Mouse (Mus musculus) heart, postnatal 4 days (tissue): ENCODE data around the gene Akirin2. TPM values are rescaled to one million over a fixed set of nuclear protein-coding genes. Genes with fewer than 3 reads are reported as not detected.
"Not testable (repeated sequence)": the region's sequence is repeated elsewhere in the genome, so short reads cannot be mapped to it uniquely, and the experiment has no call there.

Source experiments
- DNase-seq: peaks from one replicate; pipeline ENCODE4 v3.0.0; 2021
- total RNA-seq, 2 experiments: library from RNA; stranded (reverse); gene quantifications; 2 replicates each; pipeline ENCODE4 v1.2.3; 2021

Gene Akirin2
- total RNA-seq, result 10 to 100 TPM; 62.5 to 64.4 TPM

DNA sequence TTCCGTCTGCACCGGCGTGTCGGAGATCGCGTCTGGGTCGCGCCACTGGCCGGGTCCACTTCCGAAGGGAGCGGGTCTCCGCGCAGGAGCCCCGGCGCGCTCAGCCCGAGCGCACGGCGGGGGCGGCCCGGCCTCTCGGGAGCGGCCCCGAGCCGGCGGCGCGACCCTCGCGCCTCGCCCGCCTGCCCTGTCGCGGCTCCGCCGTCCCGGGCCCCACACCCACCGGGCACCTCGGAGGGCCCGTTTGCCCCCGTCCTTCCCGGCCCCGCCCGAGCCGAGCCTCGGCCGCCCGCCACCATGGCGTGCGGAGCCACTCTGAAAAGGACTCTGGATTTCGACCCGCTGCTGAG, at the start of gene Akirin2:
Gene Akirin2, plus strand, starts transcription at position 190 of the 350 bp plus-strand sequence.
- no peak for DNase-seq

DNA sequence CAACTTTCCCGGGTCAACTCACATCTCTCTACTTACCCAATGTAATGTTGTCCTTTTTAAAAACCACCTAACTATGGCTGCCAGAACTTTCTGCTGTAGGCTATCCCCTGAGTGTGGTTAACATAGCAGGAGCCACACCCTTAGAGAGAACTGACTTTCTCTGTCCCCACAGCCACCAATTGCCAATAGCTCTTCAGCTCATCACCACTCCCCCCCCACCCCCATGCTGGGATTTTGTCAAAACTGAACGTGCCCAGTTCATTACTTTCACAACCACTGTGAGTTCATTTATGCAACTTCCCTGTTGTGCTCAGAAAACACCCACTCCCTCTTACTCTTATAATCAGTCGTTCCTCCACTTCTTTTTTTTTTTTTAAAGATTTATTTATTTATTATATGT, 40.4 kb upstream of the Akirin2 start:
- no peak for DNase-seq

DNA sequence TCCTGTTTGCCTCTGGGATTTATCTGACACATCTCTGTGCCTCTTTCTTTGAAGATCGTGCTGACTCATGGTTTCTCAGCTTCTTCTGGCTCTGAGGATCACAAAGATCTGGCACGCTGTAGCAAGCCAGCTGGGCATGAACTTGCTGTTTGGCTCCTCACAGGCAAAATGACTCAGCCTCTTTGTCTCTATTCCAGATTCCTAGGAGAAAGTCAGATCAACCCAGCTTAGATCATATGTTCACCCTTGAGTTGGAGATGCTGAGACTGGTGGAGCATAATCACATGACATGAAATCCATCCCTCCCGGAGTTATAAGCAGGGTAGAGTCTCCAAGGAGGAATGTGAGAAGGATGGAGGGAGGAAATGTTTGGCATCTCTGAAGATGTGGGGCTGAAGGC, 27.9 kb upstream of the Akirin2 start:
- DNase-seq, result peak; percentile 12

DNA sequence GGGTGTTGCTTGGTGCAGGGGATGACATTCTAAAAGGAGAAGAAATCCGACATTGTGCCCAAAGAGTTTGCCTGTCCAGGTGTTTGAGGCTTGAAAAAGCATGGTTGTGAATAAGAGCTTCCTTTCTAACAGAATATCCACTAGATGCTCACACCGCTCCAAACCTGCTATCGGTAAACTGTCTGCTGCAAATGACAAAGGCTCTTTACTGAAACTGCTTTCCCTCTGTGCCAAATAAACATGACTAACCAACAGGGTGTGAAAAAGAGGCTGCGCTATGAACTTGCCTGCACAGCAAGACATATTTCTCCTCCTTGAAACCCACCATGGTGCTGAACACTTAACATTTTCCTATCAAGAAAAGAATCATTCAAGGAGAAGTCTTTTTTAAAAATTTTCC, 27.2 kb upstream of the Akirin2 start:
- DNase-seq, result no peak

DNA sequence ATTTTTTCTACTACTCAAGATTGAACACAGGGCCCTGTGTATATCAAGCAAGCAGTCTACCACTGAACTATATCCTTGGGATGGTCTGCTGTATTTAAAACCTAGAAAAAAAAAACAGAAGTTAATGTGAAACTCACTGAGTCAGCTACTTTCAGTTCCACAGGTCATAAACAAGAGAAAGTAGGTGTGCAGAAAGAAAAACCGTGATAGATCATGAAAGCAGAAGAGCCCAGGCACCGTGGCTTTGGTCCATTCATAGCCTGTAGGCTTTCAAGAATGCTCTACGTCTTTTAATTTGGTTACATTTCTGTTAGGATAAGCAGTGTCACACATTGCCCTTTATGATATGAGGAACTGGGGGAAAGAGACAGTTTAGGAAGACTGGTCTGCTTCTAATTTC, 24.0 kb upstream of the Akirin2 start:
- DNase-seq, result no peak

DNA sequence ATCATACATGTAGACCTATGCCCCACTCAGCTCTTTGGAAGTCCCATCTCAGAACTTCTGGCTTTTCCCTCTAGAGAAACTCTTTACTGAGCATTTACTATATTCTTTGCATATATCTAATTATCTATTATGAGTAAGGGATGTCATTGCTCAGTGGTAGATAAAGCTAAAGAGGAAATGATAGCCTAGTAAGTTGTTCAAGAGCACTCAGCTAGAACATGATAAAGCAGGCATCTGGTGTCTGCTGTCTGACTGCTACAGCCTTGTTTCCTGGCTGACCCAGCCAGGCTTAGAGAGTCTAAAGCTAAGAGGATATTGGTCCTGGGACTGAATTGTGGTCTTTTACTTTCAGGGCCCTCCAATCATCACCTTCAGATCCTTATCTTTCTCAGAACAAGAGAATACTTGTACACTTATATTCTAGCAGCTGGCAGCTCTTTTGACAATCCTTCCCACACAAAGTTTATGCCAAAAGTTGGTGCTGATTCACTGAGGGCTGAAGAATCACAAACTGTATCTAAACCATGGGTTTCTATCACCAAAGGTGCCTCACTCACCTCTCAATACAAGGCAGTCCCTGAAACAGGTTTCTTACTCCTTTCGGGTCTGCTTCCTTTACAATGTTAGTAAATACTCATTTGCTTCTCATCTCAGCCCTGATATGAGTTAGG, 22.2 kb upstream of the Akirin2 start:
- DNase-seq, result no peak

DNA sequence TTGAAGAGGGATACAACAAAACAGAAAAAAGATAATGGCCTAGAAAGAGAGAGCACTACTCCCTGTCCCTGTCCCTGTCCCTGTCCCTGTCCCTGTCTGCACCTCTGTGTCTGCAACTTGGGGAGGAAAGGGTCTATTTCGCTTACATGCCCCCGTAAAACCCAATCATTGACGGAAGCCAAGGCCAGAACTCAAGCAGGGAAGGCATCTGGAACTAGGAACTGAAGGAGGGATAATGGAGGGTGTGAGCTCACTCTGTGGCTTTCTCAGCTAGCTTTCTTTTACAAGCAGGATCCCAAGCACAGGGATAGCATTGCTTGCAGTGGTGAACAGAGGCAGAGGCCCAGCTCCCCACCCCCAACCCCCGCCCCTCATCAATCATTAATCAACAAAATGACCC, 21.4 kb upstream of the Akirin2 start:
- DNase-seq, result no peak

DNA sequence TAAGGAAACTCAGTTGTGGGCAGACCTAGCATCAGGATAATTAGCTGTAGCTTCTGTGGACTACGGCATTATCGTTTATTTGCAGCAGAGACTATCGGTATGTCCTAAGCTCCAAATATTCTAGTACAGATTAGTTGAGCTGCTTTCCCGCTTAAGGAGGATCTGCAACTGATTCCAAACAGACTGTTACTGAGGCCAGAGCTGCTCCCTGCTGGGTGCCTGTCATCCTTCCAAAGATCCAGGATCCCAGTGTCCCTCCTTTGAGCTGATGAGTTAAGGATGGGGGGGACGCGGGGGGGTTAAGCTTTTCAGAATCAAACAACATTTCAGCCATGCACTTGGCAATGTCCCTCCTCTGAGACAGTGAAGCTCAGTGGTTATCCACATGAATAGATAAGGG, 20.8 kb upstream of the Akirin2 start:
- DNase-seq, result no peak

DNA sequence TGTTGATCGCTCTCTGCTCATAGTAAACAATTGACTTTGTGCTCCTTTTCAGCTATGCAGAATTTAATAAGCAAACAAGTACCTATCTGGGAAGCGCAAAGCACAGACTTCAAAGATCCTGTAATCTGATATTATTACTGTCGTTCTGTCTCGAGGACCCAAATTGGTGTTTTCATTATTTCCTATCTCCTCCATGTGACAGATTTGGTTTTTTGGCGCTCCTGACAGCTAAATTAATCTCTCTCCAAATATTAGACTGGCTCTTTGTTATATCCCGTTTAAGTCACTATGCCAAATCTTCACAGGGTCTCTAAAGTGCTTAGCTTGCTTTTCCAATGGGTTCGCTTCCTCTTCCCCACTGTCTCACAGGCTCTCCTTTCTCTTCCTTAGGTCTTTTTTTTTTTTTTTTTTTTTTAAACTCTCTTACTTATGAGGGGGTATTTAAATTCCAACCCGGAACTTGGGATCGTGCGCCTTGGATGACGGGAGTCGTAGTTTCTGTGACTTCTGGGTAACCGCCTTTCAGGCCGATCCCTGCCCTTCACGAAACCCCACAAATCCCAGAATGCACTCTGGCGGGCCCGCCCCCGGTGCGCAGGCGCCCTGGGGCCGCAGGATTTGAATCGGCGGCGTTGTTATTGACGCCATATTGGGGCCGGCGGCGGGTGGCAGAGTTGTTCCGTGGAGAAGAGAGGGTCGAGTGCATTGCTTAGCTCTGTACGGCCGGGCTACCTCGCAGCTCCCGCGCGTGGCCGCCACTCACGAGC, 573 bp upstream of the Akirin2 start:
- DNase-seq, result peak; percentile 96

DNA sequence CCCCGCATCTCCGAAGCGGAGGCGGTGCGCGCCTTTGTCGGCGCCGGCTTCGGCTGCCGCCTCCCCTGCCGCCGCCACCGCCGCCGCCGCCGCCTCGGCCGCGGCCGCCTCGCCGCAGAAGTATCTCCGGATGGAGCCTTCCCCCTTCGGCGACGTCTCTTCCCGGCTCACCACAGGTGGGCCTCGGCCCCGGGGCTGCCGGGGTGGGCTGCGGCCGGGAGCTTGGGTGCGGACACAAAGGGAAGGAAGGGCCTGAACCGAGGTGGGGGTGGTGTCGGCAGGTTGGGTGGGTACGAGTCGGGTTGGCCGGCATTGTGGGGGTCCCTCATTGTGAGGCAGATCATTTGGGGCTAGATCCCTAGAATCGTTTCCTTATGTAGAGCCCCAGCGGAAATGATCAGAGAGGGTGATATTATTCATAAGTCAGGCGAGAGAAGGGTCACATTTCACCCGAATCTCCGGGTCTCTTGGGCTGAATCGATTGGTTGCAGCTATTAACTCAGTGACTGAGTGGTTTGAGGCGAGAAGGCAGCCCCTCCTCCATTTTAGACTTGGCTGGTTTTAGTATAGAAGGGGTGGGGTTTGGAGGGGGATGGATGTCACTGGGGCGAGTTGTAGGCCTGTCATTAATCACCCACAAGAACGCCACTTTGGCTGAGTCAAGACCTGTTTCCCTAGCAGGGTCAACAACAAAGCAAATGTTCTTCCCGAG, 517 bp downstream of the Akirin2 start:
- DNase-seq, result peak; percentile 68

DNA sequence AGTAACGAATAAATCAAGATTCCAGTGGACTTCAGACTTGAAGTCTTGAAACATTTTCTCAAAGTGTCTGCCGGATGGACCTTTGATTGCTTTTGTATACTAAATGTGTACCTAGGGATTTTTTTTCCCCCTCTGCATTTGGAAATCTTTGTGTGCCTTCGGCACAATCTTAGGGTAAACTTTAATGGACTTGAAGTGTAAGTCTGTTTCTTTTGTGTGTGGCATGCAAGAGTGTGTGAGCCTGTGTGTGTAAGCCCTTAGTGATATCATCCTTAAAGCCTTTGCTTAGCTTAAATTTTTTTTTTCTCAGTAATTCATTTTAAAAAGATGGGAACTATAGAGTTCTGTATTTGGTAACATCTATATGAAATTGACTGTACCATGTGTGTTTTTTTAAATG, 1.2 kb downstream of the Akirin2 start:
- DNase-seq, result no peak

DNA sequence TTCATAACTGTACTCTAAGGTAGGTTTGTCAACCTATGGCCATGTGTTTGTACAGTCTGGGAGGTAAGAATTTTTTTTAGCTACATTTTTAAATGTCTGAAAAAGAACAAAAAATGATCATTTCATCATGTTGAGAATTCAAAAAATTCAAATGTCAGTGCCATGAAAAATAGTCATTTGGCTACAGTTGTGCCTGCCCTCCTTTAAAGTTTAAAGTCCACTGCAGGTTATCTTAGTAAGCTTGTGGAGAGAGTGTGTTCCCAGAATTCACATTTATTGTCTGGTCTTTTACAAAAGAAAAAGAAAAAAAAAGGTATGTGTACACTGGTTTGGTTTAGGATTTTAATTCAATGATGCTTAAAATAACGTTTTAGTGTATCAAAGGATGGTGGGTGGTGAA, 3.9 kb downstream of the Akirin2 start:
- DNase-seq, result no peak

DNA sequence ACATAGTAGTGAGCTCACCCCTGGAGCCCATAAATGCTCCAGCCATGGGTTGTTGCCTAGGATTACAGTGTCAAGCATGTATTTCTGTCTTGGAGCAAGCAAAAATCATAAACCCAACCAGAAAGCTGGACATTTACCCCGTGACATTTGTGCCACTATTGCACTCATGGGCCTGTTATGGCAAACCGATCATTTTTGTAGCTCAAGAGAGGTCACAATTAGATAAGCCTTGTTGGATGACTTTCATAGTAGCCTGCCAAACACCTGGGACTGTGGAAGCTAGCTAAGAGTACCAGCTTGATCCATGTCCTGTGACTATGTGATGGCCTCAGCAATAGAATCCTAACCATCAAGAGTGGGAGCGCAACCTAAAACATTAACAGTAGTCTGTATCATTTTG, 4.9 kb downstream of the Akirin2 start:
- no peak for DNase-seq

DNA sequence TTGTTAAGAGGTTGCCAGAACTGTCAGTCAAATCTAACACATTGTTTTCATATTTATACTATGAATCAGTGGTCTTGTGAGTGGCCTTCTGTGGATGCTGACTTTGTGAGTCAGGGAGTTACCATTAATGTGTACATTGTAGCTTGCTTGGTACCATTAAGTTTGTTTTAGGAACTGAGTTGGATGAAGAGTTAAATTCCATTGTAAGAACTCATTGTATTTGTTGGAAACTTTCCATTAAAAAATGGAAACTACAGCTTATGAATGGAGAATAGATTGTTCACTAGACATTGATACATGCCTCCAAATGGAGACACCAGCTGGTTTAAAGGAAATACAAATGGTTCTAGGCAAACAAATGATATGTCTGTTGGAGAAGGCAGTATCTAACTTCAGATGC, 5.4 kb downstream of the Akirin2 start:
- no peak for DNase-seq

DNA sequence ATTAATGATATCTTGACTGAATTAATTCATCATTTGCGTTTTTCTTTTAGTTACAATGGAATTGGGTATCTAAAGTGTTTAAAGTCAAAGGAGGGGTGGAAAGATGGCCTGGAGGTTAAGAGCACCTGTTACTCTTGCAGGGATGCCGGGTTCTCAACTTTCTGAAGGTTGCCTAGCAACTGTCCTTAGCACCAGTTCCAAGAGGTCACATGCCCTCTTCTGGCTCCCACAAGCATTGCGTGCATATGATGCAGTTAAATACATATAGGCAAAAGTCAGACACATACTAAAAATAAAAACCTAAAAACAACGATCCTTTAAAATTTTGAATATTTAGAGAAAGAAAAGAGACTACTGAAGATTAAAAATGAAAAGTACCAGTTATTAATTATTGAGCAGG, 10.2 kb downstream of the Akirin2 start:
- peak; percentile 41 for DNase-seq

DNA sequence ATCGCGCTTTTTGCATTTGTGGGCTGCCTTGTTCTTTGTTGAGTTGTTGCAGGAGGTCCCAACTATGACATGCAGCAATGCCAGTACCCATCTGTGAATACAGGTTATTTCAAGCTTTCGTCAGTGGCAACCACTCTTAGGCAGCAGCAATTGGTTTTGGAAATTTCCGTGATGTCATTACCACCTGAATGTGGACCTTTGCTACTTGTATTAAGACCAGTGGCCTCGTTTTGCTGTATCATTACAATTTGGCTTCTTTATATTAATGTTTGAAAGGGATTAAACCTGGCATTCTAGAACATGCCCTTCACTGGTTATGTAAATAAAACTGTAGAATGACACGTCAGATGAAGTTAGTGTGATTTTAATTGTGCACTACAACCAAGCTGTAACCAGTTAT, 15.5 kb downstream of the Akirin2 start:
- no peak for DNase-seq

DNA sequence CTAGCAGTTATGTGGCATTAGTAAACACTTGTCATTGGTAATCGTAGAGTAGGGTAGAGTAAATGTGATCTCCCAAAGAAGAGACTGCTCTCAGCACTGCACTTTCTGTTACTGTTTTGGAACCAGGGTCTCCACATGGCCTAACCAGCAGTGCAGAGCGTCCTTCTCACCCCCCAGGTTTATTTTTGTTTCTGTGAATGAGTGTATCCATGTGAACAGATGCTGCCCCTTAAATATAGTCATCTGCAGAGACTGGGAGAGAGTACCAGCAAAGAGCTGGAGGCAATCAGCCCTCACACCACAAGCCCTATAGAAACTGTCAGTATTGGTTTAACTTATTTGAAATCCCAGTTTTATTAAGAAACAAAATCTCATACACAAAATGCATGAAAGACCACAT, 22.1 kb downstream of the Akirin2 start:
- DNase-seq, result no peak

DNA sequence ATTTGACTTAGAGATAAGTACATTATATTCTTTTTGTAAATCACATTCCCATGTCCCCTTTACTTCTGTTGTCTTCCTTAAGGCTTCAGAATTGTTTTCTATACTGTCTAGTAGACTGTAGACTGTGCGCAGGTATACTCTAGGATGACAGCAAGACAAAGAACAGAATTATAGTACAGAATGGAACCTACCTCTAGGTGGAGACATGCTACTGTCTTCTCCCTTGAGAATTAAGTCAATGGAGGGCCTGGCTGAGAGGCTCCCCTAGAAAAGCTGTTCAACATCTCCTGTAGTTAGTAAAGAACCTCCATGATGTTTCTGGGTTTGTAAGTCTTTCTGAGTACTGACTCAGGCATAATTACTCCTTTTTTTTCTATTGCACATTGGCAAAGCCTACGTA, 26.3 kb downstream of the Akirin2 start:
- no peak for DNase-seq

DNA sequence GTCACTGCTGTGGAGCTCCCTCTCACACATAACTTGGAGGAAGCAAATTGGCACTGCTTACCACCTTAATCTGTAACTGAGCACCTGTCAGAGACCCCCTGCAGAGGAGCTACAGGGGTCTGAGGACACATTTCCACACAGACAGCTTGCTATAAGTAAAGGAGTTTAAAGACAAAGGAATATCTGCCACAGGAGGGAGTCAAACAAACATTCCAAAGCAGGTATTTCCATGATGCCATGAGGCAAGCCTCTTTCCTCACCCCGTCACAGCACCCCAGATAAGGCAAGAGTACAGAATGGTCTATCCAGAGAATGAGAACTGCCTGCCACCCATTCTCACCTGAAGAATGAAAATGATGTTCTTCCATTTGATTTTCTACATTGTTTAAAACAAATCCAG, 28.5 kb downstream of the Akirin2 start:
- no peak for DNase-seq

DNA sequence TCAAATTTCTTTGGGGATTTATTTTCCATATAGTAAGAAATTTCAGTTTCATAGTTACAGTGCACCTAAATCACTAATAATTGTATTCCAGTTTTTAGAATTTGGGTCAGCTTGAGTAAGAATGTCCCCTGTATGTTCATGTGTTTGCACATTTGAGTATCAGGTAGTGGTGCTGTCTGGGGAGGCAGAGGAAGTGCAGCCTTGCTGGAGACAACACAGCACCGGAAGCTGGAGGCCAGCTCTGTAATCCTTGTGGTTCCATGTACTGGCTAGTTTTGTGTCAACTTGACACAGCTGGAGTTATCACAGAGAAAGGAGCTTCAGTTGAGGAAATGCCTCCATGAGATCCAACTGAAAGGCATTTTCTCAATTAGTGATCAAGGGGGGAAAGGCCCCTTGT, 30.8 kb downstream of the Akirin2 start:
- not testable (repeated sequence) for DNase-seq

DNA sequence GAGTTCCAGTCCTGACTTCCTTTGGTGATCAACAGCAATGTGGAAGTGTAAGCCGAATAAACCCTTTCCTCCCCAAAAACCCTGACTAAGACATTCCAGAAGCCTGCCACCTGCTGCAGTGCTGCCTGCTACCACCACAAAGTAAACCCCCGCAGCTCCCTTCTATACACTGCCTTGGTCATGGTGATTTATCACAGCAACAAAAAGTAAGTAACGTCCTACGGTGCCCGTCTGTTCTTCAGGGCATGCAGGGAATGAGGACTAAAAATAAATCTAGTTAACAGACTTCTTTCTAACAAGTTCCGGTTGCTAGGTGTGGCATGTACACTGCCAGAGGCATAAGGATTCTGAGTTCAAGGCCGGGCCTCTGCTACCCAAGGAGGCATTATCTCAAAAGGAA, 31.3 kb downstream of the Akirin2 start:
- DNase-seq, result no peak

DNA sequence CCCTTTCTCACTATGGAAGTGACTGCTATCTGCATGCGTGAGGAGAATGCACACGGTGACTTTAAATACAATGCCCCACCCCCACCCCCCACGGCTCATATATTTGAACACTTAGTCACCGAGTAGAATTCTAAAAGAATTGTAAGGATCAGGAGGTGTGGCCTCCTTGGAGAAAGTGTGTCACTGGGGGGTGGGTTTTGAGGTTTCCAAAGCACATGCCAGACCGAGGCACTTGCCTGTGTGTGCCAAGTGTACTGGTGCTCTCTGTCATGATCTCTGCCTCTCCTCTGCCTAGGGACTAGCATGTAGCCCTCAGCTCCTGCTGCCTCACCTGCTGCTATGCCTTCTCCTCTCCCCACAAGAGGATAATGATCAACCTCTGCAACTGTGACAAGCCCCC, 31.7 kb downstream of the Akirin2 start:
- no peak for DNase-seq

DNA sequence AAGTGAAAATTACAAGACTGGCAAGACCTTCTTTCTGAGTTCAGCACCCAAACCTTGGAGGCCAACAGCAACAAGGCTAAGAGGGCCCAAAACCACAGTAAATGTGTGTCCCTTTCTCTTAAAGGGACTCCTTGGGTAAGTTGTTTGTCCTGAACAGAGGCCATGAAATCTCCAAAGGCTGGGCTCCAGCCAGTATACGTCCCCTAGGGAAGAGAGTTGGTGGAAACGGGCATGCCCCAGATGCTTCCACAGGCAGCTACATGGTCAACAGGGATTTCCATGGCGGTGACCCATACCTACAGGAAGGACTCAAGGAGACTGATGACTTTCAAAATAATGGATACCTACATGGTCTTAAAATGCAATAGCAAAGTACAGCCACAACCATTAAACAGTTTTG, 32.7 kb downstream of the Akirin2 start:
- no peak for DNase-seq
